Mouse (Mus musculus): Measurements from ENCODE around the gene Mfsd5. TPM values are rescaled to one million over a fixed set of nuclear protein-coding genes. Genes with fewer than 3 reads are reported as not detected.

Mfsd5 gene
- 10 to 100 TPM; 17.4 to 20.8 (median 18.7) TPM for total RNA-seq (2022)

GRCm38 (mm10) chr15:102279092-102279782, at the start of gene Mfsd5:
Mfsd5 (plus strand) TSS chr15:102279454.
- DNase-seq (ENCODE audit: low spot score): peak; percentile 74

- no peak for DNase-seq (ENCODE audit: low spot score)
Measured at GRCm38 (mm10) chr15:102230408-102231321, 48.6 kb upstream of the Mfsd5 start.

GRCm38 (mm10) chr15:102231748-102232147, 47.5 kb upstream of the Mfsd5 start, which contains the start of gene Itgb7:
Itgb7 (minus strand) TSS chr15:102231944.
- no peak for DNase-seq (ENCODE audit: low spot score)

GRCm38 (mm10) chr15:102232764-102233163, 46.5 kb upstream of the Mfsd5 start:
- DNase-seq (ENCODE audit: low spot score): no peak

- no peak for DNase-seq (ENCODE audit: low spot score)
Measured at GRCm38 (mm10) chr15:102233896-102234295, 45.4 kb upstream of the Mfsd5 start.

GRCm38 (mm10) chr15:102235371-102236027, 43.8 kb upstream of the Mfsd5 start:
- DNase-seq (ENCODE audit: low spot score): no peak

- no peak for DNase-seq (ENCODE audit: low spot score)
Measured at GRCm38 (mm10) chr15:102238543-102239259, 40.6 kb upstream of the Mfsd5 start.

GRCm38 (mm10) chr15:102239260-102239590, 40.0 kb upstream of the Mfsd5 start:
- peak; percentile 76 for DNase-seq (ENCODE audit: low spot score)

GRCm38 (mm10) chr15:102239851-102240250, 39.4 kb upstream of the Mfsd5 start:
- no peak for DNase-seq (ENCODE audit: low spot score)

GRCm38 (mm10) chr15:102240607-102241006, 38.6 kb upstream of the Mfsd5 start:
- DNase-seq (ENCODE audit: low spot score): peak; percentile 61

GRCm38 (mm10) chr15:102242404-102243228, 36.6 kb upstream of the Mfsd5 start:
- DNase-seq (ENCODE audit: low spot score): no peak

- peak; percentile 76 for DNase-seq (ENCODE audit: low spot score)
Measured at GRCm38 (mm10) chr15:102243229-102244190, 35.7 kb upstream of the Mfsd5 start.

- no peak for DNase-seq (ENCODE audit: low spot score)
Measured at GRCm38 (mm10) chr15:102244306-102245191, 34.7 kb upstream of the Mfsd5 start.

- DNase-seq (ENCODE audit: low spot score): no peak
Measured at GRCm38 (mm10) chr15:102245461-102245881, 33.8 kb upstream of the Mfsd5 start.

GRCm38 (mm10) chr15:102245891-102246741, 33.1 kb upstream of the Mfsd5 start:
- DNase-seq (ENCODE audit: low spot score): peak; percentile 77

GRCm38 (mm10) chr15:102246866-102247251, 32.4 kb upstream of the Mfsd5 start:
- peak; percentile 95 for DNase-seq (ENCODE audit: low spot score)
